Mouse (Mus musculus) midbrain, embryonic 12.5 days (tissue): Measurements from ENCODE around the gene Klf13. TPM values are rescaled to one million over a fixed set of nuclear protein-coding genes. Genes with fewer than 3 reads are reported as not detected.
A peak's percentile ranks its signal among the peaks of the same experiment; 100 is the strongest.

Source experiments
- ATAC-seq: fragments of 200-750 bp; cut with Nextera tagmentation; 2 replicates; pipeline ENCODE4 v1.8.0; 2017; ENCODE audit warnings: low read depth, moderate TSS enrichment, moderate library complexity; ENCODE audit not compliant: low FRiP score
- H3K27ac ChIP-seq: fragments of 300-500 bp; sonication (generic); replicated peaks from 2 replicates; pipeline ENCODE4 v1.5.1; 2016; ENCODE audit warnings: mild to moderate bottlenecking
- H3K27me3 ChIP-seq: fragments of 300-500 bp; sonication (generic); 2 replicates; pipeline ENCODE4 v1.6.1; 2016; ENCODE audit warnings: mild to moderate bottlenecking
- H3K36me3 ChIP-seq: fragments of 300-500 bp; sonication (generic); 2 replicates; pipeline ENCODE4 v1.6.1; 2016
- H3K4me1 ChIP-seq: fragments of 300-500 bp; sonication (generic); 2 replicates; pipeline ENCODE4 v1.6.1; 2016
- H3K4me2 ChIP-seq: fragments of 300-500 bp; sonication (generic); replicated peaks from 2 replicates; pipeline ENCODE4 v1.6.1; 2016; ENCODE audit warnings: mild to moderate bottlenecking, moderate library complexity
- H3K4me3 ChIP-seq: fragments of 300-500 bp; sonication (generic); 2 replicates; pipeline ENCODE4 v1.5.1; 2016; ENCODE audit warnings: mild to moderate bottlenecking
- H3K9ac ChIP-seq: fragments of 300-500 bp; sonication (generic); replicated peaks from 2 replicates; pipeline ENCODE4 v1.6.1; 2016; ENCODE audit warnings: mild to moderate bottlenecking, moderate library complexity
- H3K9me3 ChIP-seq: fragments of 300-500 bp; sonication (generic); 2 replicates; pipeline ENCODE4 v1.6.1; 2016; ENCODE audit warnings: mild to moderate bottlenecking
- WGBS: fragments of 180-500 bp; shearing (Covaris S2); methylation state at CpG from one replicate; pipeline ENCODE4 v1.1.7; 2016; 5-methylcytosine and 5-hydroxymethylcytosine counted together
- polyA plus RNA-seq: library from polyadenylated mRNA; unstranded; fragments of >200 nt; fragmentation: Nextera tagmentation; extraction: Ambion mirVana; gene quantifications from 2 replicates; pipeline ENCODE4 v1.2.1, GENCODE M21; 2016

The Klf13 gene
- polyA plus RNA-seq, 1 experiment from 2014 or later: 30.7 TPM

DNA sequence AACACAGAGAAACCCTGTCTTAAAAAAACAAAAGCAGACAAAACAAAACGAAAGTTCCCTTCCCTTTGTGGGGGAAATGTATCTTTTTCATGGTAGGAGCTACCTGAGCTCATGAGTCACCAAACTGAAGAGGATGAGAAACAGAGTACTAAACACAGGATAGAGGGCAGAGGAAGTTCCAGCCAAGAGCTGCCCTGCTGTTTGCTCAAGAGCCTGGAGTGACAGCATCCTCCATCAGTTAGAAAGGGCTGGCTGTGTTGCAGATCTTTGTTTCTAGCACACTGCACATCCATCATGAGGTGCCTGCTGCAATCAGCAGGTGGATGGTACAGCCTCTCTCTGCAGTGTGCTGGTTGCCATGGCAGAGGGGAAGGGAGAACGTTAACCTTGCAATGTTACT, 5.2 kb upstream of the Klf13 start:
- Histone ChIP-seq H3K27ac (no peak overlapping the region), H3K4me3 (no peak overlapping the region), H3K36me3 (no peaks in the 10 kb centered on the region), H3K9me3 (no peaks in the 10 kb centered on the region), H3K9ac (no peak overlapping the region), H3K4me1 (peaks cover 6% of the 10 kb centered on the region), H3K4me2 (no peak overlapping the region), H3K27me3 (peaks cover 4% of the 10 kb centered on the region; the same call in 1 of the 2 replicates)
- no peak for ATAC-seq
- WGBS: 53% methylated on average over 2 of the region's 2 CpGs

DNA sequence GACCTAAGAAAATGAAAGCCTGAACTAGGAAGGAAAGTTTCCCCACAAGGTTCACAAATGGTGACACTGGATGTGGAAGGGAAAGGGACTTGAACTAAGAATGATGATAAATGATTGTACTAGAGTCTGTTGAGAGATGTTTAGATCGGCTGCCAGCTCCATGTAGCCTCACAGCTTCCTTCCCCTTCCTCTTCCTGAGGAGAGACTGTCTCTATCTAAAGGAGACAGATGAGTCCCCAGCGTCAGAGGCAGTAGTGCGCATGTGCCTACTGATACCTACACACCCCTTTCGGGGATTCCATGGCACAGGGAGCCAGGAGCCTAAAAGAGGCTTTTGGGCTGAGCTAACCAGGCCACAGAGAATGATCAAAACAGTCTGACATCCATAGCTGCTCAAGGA, 2.8 kb upstream of the Klf13 start:
- Histone ChIP-seq H3K4me2 (no peak overlapping the region), H3K36me3 (no peaks in the 10 kb centered on the region), H3K4me3 (no peak overlapping the region), H3K27me3 (peaks cover 4% of the 10 kb centered on the region; the same call in 1 of the 2 replicates), H3K27ac (no peak overlapping the region), H3K9ac (no peak overlapping the region), H3K9me3 (no peaks in the 10 kb centered on the region), H3K4me1 (peaks cover 8% of the 10 kb centered on the region)
- ATAC-seq: no peak
- 76% methylated on average over 4 of the region's 4 CpGs for WGBS

DNA sequence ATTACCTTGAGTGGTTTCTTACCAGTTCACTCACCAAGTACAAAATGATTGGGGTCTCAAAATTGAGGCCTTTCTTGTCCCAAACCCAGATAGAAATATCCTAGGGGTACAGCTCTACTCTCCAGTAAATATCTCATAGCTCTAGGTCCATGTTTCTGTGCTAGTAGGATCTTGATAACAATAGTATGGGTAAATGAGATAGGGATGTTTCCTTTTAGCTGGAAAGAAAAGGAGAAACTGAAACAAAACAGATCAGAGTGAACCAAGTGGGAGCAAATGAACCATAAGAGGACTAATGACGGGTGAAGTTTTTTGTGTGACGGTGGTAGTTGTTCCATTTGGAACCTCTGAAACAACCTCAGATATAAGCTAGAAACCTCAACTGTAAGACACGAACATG, 2.3 kb upstream of the Klf13 start:
- 92% methylated on average over 3 of the region's 3 CpGs for WGBS
- no peaks in the 10 kb centered on the region for H3K36me3 ChIP-seq

DNA sequence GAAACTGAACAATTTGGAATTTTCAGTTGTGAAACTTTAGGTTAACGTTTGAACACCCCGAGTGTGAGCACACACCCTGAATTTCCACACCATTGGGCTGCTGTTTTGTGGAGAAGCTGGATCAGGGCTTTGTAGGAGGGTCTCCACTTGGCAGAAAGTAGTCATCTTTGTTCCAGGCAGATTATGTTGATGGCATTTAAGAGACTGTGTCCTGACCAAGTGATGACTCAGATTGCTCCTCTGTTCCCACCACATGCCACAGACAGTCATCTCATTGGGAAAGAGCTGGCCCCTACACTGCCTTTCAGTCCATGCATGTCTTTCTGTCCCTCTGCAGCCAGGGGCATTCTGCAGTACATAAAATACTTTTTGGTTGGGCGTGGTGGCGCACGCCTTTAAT, 1.6 kb upstream of the Klf13 start:
- no peaks in the 10 kb centered on the region for H3K9me3 ChIP-seq
- no peak for ATAC-seq
- H3K4me2 ChIP-seq: no peak overlapping the region
- H3K4me1 ChIP-seq: peaks cover 18% of the 10 kb centered on the region
- no peak overlapping the region for H3K9ac ChIP-seq
- H3K27me3 ChIP-seq: peaks cover 4% of the 10 kb centered on the region; the same call in 1 of the 2 replicates
- no peak overlapping the region for H3K4me3 ChIP-seq
- WGBS: 86% methylated on average over 5 of the region's 5 CpGs
- H3K36me3 ChIP-seq: no peaks in the 10 kb centered on the region
- H3K27ac ChIP-seq: no peak overlapping the region

More for the DNA sequence above, 2.3 kb upstream of the Klf13 start:
- Histone ChIP-seq H3K9ac (no peak overlapping the region), H3K9me3 (no peaks in the 10 kb centered on the region), H3K27me3 (peaks cover 4% of the 10 kb centered on the region; the same call in 1 of the 2 replicates), H3K27ac (no peak overlapping the region), H3K4me1 (peaks cover 11% of the 10 kb centered on the region), H3K4me3 (no peak overlapping the region), H3K4me2 (no peak overlapping the region)
- ATAC-seq: no peak

DNA sequence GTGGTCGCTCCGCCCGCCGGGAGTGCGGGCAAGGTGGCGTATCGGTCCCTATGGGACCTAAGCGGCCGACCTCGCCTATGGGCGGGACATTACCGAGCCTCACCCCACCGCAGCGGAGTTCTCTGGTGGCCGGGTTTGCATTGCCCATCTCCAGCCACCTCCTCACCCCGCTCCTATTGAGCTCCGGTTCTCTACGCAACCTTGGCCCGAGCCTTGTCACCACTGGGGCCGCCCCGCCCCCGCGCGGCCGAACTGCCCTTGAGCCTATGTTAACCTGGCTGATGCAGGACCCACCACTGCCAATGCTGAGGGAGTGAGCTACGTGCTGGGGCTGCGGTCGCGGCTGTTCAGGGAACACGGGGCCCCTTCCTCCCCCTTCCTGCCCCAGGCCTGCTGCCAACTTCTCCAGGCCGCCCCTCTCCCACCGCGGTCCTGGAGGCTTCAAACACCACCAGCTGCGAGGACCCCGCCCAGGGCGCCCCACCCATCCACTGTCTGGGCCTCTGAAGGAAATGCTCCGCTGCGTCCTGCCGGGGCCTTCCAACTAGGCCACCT, 759 bp upstream of the Klf13 start:
- peaks cover 4% of the 10 kb centered on the region; the same call in 1 of the 2 replicates for H3K27me3 ChIP-seq
- peak overlapping the region; percentile 74 for H3K4me2 ChIP-seq
- peaks cover 27% of the 10 kb centered on the region for H3K4me1 ChIP-seq
- no peaks in the 10 kb centered on the region for H3K9me3 ChIP-seq
- H3K36me3 ChIP-seq: no peaks in the 10 kb centered on the region
- H3K27ac ChIP-seq: peak overlapping the region; percentile 92
- peak overlapping the region; percentile 99 for H3K4me3 ChIP-seq
- WGBS: under 1% methylated on average over 39 of the region's 39 CpGs
- ATAC-seq: peak; percentile 45
- H3K9ac ChIP-seq: peak overlapping the region; percentile 72

DNA sequence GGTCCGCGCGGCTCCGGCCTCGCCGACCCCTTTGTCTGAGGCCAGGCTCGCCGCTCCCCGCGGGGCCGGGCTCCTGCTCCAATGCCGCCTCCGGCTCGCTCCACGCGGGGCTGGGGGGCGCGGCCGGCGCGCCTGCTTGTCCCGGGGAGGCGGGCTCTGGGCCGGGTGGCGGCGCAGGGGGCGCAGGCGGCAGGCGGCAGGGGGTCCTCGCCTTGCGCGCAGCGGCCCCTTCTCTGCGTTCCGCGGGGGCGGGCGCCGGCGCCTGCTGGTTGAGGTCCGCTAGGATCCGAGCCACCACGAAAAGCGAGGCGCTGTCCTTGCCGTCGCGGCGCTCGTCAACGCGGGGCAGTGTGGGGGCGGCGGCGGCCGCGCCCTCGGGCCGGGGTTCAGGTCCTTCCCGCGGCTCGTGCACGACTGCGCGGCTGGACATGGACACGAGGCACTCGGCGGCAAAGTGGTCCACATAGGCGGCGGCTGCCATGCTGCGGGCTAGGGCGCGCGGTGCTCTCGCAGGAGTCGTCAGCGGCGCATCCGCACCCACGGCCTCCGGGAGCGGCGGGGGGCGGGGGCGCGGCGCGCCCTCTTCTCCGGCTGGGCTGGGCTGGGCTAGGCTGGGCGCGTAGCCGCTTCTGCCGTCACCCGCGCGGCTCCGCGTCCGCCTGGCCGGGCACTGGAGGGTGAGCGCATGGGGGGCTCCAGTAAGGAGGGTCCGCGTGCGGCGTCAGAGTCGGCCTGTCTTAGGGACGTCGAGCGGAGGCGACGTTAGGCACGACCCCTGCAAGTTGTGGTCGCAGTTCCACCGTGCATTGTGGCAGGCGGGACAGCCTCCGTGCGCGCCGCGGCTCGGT, 425 bp downstream of the Klf13 start:
- H3K4me1 ChIP-seq: peaks cover 33% of the 10 kb centered on the region
- H3K4me2 ChIP-seq: peak overlapping the region; percentile 91
- no peaks in the 10 kb centered on the region for H3K9me3 ChIP-seq
- H3K36me3 ChIP-seq: no peaks in the 10 kb centered on the region
- H3K27ac ChIP-seq: peak overlapping the region; percentile 92
- no peak; the same call in 1 of the 2 replicates for ATAC-seq
- H3K9ac ChIP-seq: peak overlapping the region; percentile 96
- under 1% methylated on average over 80 of the region's 121 CpGs for WGBS
- H3K4me3 ChIP-seq: peak overlapping the region; percentile 99
- H3K27me3 ChIP-seq: peaks cover 4% of the 10 kb centered on the region; the same call in 1 of the 2 replicates

DNA sequence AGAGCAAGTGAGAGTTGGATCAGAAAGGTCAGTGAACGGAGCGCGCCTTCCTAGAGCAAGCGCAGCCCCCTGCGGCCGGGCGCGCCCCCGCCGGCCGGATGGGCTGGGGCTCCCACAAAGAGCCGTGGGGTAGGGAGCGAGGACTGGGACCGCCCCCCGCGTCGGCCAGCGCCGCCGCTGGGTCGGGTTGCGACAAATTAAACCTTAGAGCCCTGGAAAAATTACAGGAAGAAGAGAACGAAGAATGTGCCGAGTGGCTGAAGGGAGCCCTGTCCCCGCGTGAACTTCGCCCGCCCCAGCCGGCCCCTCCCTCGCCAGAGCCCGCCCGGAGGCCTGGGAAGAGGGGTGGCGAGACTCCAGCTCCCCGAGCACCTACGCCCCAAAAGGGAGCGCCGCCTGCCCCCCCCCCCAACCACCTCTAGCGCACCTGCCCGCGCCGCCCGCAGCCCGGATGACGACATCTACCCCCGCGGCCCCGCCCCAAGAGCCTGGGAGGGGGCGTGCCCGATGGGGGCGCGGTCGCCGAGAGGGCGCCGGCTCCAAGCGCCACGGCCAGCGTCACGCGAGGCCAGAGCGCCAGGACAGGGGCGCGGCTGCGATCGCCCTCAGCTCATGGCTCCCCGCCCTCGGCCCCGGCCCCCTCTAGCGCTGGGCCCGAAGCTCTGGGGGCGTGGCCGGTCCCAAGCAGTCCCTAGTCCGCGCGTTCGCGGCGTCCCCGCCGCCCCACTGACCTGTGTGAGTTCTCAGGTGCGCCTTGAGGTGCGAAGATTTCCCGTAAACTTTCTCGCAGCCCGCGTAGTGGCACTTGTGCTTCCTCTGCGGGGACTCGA, 1.3 kb downstream of the Klf13 start:
- under 1% methylated on average over 67 of the region's 88 CpGs for WGBS

DNA sequence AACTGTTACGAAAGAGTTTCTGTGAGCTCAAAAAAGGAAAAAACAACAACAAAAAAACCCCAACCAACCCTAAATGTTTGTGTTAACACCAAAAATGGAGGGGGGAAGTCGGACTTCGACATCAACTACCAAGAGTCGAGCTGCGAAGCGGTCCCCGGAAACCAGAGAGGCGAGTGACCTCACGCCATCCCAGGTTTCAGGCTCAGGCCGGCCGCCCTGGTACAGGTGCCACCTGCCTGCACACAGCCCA, 1.8 kb downstream of the Klf13 start:
- peaks cover 33% of the 10 kb centered on the region for H3K4me1 ChIP-seq
- peak overlapping the region; percentile 92 for H3K27ac ChIP-seq
- peak overlapping the region; percentile 96 for H3K9ac ChIP-seq
- H3K4me2 ChIP-seq: peak overlapping the region; percentile 91
- WGBS: 1% methylated on average over 11 of the region's 11 CpGs
- no peaks in the 10 kb centered on the region for H3K9me3 ChIP-seq
- no peaks in the 10 kb centered on the region for H3K36me3 ChIP-seq
- peaks cover 4% of the 10 kb centered on the region; the same call in 1 of the 2 replicates for H3K27me3 ChIP-seq
- peak overlapping the region; percentile 99 for H3K4me3 ChIP-seq
- ATAC-seq: no peak

More for the DNA sequence above, 1.3 kb downstream of the Klf13 start:
- peaks cover 4% of the 10 kb centered on the region; the same call in 1 of the 2 replicates for H3K27me3 ChIP-seq
- peak overlapping the region; percentile 91 for H3K4me2 ChIP-seq
- peak overlapping the region; percentile 99 for H3K4me3 ChIP-seq
- peak overlapping the region; percentile 92 for H3K27ac ChIP-seq
- peak; percentile 7 for ATAC-seq
- no peaks in the 10 kb centered on the region for H3K36me3 ChIP-seq
- H3K9ac ChIP-seq: peak overlapping the region; percentile 96
- peaks cover 33% of the 10 kb centered on the region for H3K4me1 ChIP-seq
- H3K9me3 ChIP-seq: no peaks in the 10 kb centered on the region

DNA sequence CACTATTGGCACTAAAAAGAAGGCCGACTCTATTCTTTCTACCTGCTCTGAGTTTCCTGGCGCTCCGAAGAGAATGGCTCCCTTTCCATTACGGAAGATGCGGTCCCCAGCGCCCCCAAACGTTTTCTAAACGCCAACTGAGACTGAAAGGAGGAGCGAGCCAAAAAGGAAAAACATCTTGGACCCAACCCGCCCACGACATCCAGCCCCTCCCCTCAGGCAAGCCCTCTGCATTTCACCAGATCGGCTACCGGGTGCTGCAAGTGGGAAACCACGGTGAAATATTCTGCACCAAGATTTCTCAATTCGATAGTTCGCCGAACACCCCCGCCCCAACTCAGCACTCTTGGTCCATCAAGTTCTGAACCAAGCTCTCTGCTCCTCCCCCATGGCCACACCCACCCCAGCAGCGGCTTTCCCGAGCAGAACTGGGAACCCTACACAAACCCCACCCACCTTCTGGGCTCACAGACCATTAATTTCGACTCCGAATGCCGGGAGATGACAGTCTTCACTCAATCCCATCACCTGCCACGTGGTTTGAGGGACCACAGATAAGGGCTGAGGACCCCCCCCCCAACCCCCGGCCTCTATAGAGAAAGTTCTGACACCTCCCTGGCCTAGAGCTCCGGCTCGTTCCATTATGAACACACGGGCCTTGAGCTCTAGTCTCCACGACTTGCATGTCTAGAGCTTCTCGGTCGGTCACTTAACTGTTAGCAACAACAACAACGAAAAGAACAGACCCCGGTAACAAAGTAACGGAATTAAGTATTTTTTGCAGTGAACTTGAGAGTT, 2.3 kb downstream of the Klf13 start:
- Histone ChIP-seq H3K4me3 (peak overlapping the region; percentile 99), H3K9me3 (no peaks in the 10 kb centered on the region), H3K36me3 (no peaks in the 10 kb centered on the region), H3K27me3 (peaks cover 4% of the 10 kb centered on the region; the same call in 1 of the 2 replicates), H3K27ac (peak overlapping the region; percentile 92), H3K4me2 (peak overlapping the region; percentile 91), H3K4me1 (peaks cover 33% of the 10 kb centered on the region), H3K9ac (peak overlapping the region; percentile 96)
- no peak for ATAC-seq
- WGBS: under 1% methylated on average over 34 of the region's 34 CpGs

DNA sequence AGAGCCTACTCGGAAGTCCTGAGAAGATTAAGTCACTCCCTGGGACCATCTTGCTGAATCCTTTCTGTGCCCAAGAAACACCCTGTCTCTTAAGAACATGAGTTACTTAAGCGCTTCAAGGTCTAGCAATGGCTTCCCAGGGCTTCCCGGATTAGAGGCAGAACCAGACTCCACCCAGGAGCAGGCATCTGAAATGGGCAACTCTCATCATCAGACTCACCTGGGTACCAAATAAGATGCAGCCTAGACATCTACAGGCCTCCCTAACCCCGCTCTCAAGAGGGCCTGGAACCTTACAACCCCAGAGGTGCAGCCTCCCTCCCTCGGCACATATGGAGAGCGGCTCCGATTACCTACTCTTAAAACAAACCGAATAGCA, 2.9 kb downstream of the Klf13 start:
- 11% methylated on average over 8 of the region's 8 CpGs for WGBS
- Histone ChIP-seq H3K4me1 (peaks cover 33% of the 10 kb centered on the region), H3K27ac (no peak overlapping the region), H3K4me2 (peak overlapping the region; percentile 91), H3K4me3 (peak overlapping the region; percentile 99), H3K36me3 (no peaks in the 10 kb centered on the region), H3K9me3 (no peaks in the 10 kb centered on the region), H3K27me3 (peaks cover 4% of the 10 kb centered on the region; the same call in 1 of the 2 replicates), H3K9ac (peak overlapping the region; percentile 96)
- no peak for ATAC-seq

DNA sequence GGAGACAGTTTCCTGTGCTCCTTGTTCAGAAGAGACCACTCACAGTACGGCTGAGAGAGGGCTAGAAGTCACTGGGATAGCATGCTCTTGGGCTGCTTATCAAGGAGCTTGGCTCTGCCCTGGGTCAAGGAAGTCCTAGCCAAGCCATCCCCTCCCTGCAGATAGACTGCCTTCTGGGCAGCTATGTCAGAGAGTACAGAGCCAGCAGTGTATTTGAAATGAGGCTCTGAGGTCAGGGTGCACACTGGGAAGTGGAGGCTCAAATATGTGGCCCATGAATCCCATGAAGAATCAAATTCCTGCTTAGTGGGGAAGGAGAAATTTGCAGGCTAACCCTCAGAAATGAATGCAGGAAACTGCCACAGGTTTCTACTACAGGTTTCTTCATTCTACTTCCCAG, 4.2 kb downstream of the Klf13 start:
- H3K9ac ChIP-seq: no peak overlapping the region
- ATAC-seq: no peak
- peak overlapping the region; percentile 91 for H3K4me2 ChIP-seq
- no peaks in the 10 kb centered on the region for H3K9me3 ChIP-seq
- H3K36me3 ChIP-seq: no peaks in the 10 kb centered on the region
- no peak overlapping the region for H3K27ac ChIP-seq
- H3K27me3 ChIP-seq: no peaks in the 10 kb centered on the region
- WGBS: 63% methylated on average over 1 of the region's 1 CpGs
- peaks cover 28% of the 10 kb centered on the region for H3K4me1 ChIP-seq
- no peak overlapping the region for H3K4me3 ChIP-seq
